Mouse (Mus musculus): Measurements from ENCODE around the gene Mybphl. TPM values are rescaled to one million over a fixed set of nuclear protein-coding genes. Genes with fewer than 3 reads are reported as not detected.

The Mybphl gene
- total and polyA plus RNA-seq, 3 experiments: not detected

DNA sequence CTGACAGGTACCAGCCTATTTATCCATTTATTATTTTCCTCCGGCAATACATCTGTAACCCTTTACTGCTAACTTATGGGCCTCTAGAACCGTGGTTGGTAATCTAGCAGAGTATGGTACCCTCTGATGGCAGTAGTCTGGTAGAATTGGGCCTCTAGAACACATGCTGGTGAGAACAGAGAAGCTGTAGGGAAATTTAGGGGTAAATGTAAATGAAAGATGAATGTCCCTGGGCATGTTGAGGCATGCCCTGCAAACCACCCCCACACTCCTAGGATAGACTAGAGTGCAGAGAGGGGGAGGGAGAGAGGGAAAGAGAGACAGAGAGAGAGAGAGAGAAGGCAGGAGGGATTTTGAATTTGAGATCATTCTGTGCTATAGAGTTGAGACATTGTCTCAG lies 19.7 kb downstream of the Mybphl start:
- no peaks in the 10 kb centered on the region for H3K27me3 ChIP-seq (ENCODE audit: insufficient read depth, low read length)
- peak overlapping the region; percentile 82 for H3K4me3 ChIP-seq (ENCODE audit: low read depth, low read length)
- H3K9me3 ChIP-seq (replicated peaks): no peaks in the 10 kb centered on the region
- no peak for TF ChIP-seq POLR2AphosphoS5 (IDR thresholded peaks at IDR 0.05; ENCODE audit: insufficient replicate concordance, low read depth, low read length)
- no peak for TF ChIP-seq CTCF (IDR thresholded peaks at IDR 0.05; ENCODE audit: low read depth, low read length)
- TF ChIP-seq GATA1 (IDR thresholded peaks at IDR 0.05; ENCODE audit: borderline replicate concordance, low read length): no peak
- TF ChIP-seq TAL1 (conservative IDR thresholded peaks at IDR 0.05; ENCODE audit: low read depth, low read length): no peak
- no peak for TF ChIP-seq GATA2 (IDR thresholded peaks at IDR 0.05; ENCODE audit: borderline replicate concordance, low read depth, low read length)
- peaks cover 44% of the 10 kb centered on the region for H3K36me3 ChIP-seq (replicated peaks)
- no peak for ATAC-seq (ENCODE audit: extremely low read depth, insufficient number of reproducible peaks, low FRiP score, poor library complexity, severe bottlenecking)
- H3K4me1 ChIP-seq (ENCODE audit: insufficient read depth, low read depth, low read length): peaks cover 73% of the 10 kb centered on the region
- peak; percentile 39 for DNase-seq (ENCODE audit: low spot score)

DNA sequence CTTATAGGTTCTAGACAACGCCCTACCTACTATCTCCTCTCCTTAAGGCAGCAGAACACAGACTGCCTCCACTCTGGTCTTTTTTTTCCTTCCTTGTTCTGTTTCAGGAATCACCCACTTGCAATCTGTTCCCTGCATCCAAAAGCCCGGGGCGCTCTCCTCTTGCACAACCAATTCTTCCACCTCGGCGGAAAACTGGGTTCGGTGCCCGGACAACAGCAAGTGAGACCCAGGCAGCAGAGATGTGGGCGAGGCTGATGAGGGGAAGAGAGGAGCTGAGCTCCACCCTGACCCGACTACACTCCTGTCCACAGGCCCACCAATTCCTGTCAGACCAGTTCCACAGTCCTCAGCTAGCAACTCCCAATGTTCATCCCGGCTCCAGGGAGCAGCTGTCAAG lies 21.5 kb downstream of the Mybphl start:
- DNase-seq (ENCODE audit: low spot score) (no peak), ATAC-seq (ENCODE audit: extremely low read depth, insufficient number of reproducible peaks, low FRiP score, poor library complexity, severe bottlenecking) (no peak)
- peak overlapping the region; percentile 82; the same call in 1 of the 2 replicates for H3K4me3 ChIP-seq (ENCODE audit: low read depth, low read length)
- peaks cover 44% of the 10 kb centered on the region for H3K36me3 ChIP-seq (replicated peaks)
- no peaks in the 10 kb centered on the region for H3K27me3 ChIP-seq (ENCODE audit: insufficient read depth, low read length)
- no peaks in the 10 kb centered on the region for H3K9me3 ChIP-seq (replicated peaks)
- no peak for TF ChIP-seq POLR2AphosphoS5 (IDR thresholded peaks at IDR 0.05; ENCODE audit: insufficient replicate concordance, low read depth, low read length)
- no peak for TF ChIP-seq GATA1 (IDR thresholded peaks at IDR 0.05; ENCODE audit: borderline replicate concordance, low read length)
- TF ChIP-seq GATA2 (IDR thresholded peaks at IDR 0.05; ENCODE audit: borderline replicate concordance, low read depth, low read length): no peak
- TF ChIP-seq CTCF (IDR thresholded peaks at IDR 0.05; ENCODE audit: low read depth, low read length): no peak
- TF ChIP-seq TAL1 (conservative IDR thresholded peaks at IDR 0.05; ENCODE audit: low read depth, low read length): no peak
- H3K4me1 ChIP-seq (ENCODE audit: insufficient read depth, low read depth, low read length): peaks cover 74% of the 10 kb centered on the region

DNA sequence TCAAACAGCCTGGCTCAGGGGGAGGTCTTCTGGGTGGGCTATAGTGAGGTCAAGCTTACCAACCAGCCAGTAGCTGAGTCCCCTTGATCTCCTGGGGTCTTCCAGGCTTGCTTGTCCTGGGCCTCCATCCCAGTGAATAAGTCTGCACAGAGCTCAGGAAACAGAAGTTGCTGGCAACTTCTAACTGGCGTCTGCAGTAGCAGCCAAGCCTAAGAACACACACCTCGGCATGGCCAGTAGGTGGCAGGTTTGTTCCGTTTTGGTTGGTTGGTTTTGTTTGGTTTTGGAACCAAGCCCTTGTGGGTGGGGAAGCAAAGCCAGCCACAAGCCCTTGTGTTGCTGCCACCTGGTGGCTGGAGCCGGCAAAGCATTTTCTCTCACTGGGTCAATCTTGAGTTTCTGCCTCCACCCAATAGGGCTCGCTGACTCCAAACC lies 24.4 kb downstream of the Mybphl start:
- H3K4me1 ChIP-seq (ENCODE audit: insufficient read depth, low read depth, low read length): peaks cover 49% of the 10 kb centered on the region
- TF ChIP-seq GATA1 (IDR thresholded peaks at IDR 0.05; ENCODE audit: borderline replicate concordance, low read length) (no peak), CTCF (IDR thresholded peaks at IDR 0.05; ENCODE audit: low read depth, low read length) (peak; percentile 93)
- no peak overlapping the region for H3K4me3 ChIP-seq (ENCODE audit: low read depth, low read length)

DNA sequence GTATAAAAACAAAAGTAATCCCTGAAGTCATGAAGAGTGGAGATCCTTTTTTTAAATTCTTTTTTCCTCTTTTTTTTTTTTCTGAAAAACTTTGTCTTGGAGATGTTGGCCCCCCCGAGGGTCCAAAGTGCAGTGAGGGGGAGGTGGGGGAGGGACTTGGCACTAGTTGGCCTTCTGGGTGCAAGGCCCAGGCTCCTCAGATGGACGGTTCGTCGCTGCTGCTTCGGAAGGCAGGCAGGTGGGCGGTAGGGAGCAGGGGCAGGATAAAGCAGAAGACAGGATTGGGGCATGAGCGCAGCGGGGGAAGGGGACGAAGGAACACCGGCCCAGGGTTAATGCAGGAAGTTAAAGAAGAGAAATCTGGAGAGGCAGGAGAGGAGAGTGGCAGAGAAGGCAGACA lies 27.6 kb downstream of the Mybphl start:
- ATAC-seq (ENCODE audit: extremely low read depth, insufficient number of reproducible peaks, low FRiP score, poor library complexity, severe bottlenecking) (no peak), DNase-seq (ENCODE audit: low spot score) (no peak)
- Histone ChIP-seq H3K27me3 (ENCODE audit: insufficient read depth, low read length) (peaks cover 48% of the 10 kb centered on the region), H3K9me3 (replicated peaks) (no peaks in the 10 kb centered on the region), H3K36me3 (replicated peaks) (peaks cover 16% of the 10 kb centered on the region), H3K4me3 (ENCODE audit: low read depth, low read length) (no peak overlapping the region), H3K4me1 (ENCODE audit: insufficient read depth, low read depth, low read length) (peaks cover 20% of the 10 kb centered on the region)
- no peak for TF ChIP-seq POLR2AphosphoS5 (IDR thresholded peaks at IDR 0.05; ENCODE audit: insufficient replicate concordance, low read depth, low read length)
- TF ChIP-seq GATA2 (IDR thresholded peaks at IDR 0.05; ENCODE audit: borderline replicate concordance, low read depth, low read length): no peak
- no peak for TF ChIP-seq GATA1 (IDR thresholded peaks at IDR 0.05; ENCODE audit: borderline replicate concordance, low read length)
- TF ChIP-seq TAL1 (conservative IDR thresholded peaks at IDR 0.05; ENCODE audit: low read depth, low read length): no peak
- no peak for TF ChIP-seq CTCF (IDR thresholded peaks at IDR 0.05; ENCODE audit: low read depth, low read length)

More for the DNA sequence above, 24.4 kb downstream of the Mybphl start:
- H3K36me3 ChIP-seq (replicated peaks): peaks cover 44% of the 10 kb centered on the region
- H3K9me3 ChIP-seq (replicated peaks): no peaks in the 10 kb centered on the region
- ATAC-seq (ENCODE audit: extremely low read depth, insufficient number of reproducible peaks, low FRiP score, poor library complexity, severe bottlenecking) (peak; percentile 80), DNase-seq (ENCODE audit: low spot score) (peak; percentile 94)
- H3K27me3 ChIP-seq (ENCODE audit: insufficient read depth, low read length): peaks cover 23% of the 10 kb centered on the region

GRCm38 (mm10) chr3:108392793-108393192 lies 28.1 kb downstream of the Mybphl start:
- Histone ChIP-seq H3K4me3 (ENCODE audit: low read depth, low read length) (no peak overlapping the region), H3K27me3 (ENCODE audit: insufficient read depth, low read length) (peaks cover 53% of the 10 kb centered on the region), H3K36me3 (replicated peaks) (peaks cover 11% of the 10 kb centered on the region), H3K4me1 (ENCODE audit: insufficient read depth, low read depth, low read length) (peaks cover 15% of the 10 kb centered on the region), H3K9me3 (replicated peaks) (no peaks in the 10 kb centered on the region)
- ATAC-seq (ENCODE audit: extremely low read depth, insufficient number of reproducible peaks, low FRiP score, poor library complexity, severe bottlenecking) (no peak), DNase-seq (ENCODE audit: low spot score) (no peak)
- TF ChIP-seq GATA1 (IDR thresholded peaks at IDR 0.05; ENCODE audit: borderline replicate concordance, low read length) (no peak), POLR2AphosphoS5 (IDR thresholded peaks at IDR 0.05; ENCODE audit: insufficient replicate concordance, low read depth, low read length) (no peak), GATA2 (IDR thresholded peaks at IDR 0.05; ENCODE audit: borderline replicate concordance, low read depth, low read length) (no peak), CTCF (IDR thresholded peaks at IDR 0.05; ENCODE audit: low read depth, low read length) (no peak)

DNA sequence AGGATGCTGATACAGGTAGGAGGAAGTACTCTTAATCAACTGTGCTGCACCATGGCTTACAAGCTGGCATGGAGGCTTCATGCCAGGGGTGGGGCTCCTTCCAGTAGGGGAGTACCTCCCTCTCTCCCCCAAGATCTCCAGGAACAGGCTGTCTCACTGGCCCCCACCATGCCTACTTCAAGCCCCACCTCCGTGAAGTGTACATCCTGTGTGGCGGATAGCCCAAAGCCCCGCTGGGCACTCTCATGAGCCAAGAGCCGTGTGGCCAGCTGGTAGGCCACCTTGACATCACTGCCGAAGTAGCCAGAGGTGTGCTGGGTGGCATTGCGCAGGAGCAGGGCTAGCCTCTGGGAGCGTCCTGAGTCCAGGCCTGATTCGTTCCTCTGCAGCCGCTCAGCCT lies 33.6 kb downstream of the Mybphl start:
- peaks cover 66% of the 10 kb centered on the region for H3K27me3 ChIP-seq (ENCODE audit: insufficient read depth, low read length)
- no peak for DNase-seq (ENCODE audit: low spot score)

More for the DNA sequence above, 33.6 kb downstream of the Mybphl start:
- H3K36me3 ChIP-seq (replicated peaks): no peaks in the 10 kb centered on the region
- no peak overlapping the region for H3K4me3 ChIP-seq (ENCODE audit: low read depth, low read length)
- H3K9me3 ChIP-seq (replicated peaks): no peaks in the 10 kb centered on the region
- no peak for TF ChIP-seq POLR2AphosphoS5 (IDR thresholded peaks at IDR 0.05; ENCODE audit: insufficient replicate concordance, low read depth, low read length)
- TF ChIP-seq GATA2 (IDR thresholded peaks at IDR 0.05; ENCODE audit: borderline replicate concordance, low read depth, low read length): no peak
- TF ChIP-seq TAL1 (conservative IDR thresholded peaks at IDR 0.05; ENCODE audit: low read depth, low read length): no peak
- TF ChIP-seq GATA1 (IDR thresholded peaks at IDR 0.05; ENCODE audit: borderline replicate concordance, low read length): no peak
- no peak for TF ChIP-seq CTCF (IDR thresholded peaks at IDR 0.05; ENCODE audit: low read depth, low read length)
- ATAC-seq (ENCODE audit: extremely low read depth, insufficient number of reproducible peaks, low FRiP score, poor library complexity, severe bottlenecking): no peak
- peaks cover 9% of the 10 kb centered on the region for H3K4me1 ChIP-seq (ENCODE audit: insufficient read depth, low read depth, low read length)

All from G1E (cell line).